Mouse (Mus musculus) E14TG2a.4 (cell line): ENCODE results near the gene Odf2l.

Source experiments
- CTCF ChIP-seq: conservative IDR thresholded peaks from 2 replicates; pipeline ENCODE4 v1.5.1; 2014; ENCODE audit warnings: low read length
- POU5F1 ChIP-seq: IDR thresholded peaks from 2 replicates; pipeline ENCODE4 v1.6.1; 2014; ENCODE audit warnings: low read length, borderline replicate concordance

- TF ChIP-seq CTCF (no peak), POU5F1 (no peak)
Measured at GRCm38 (mm10) chr3:145086180-145086579, 32.2 kb upstream of the Odf2l start.
